Mouse (Mus musculus) embryo, embryonic 9.5 days (tissue): ENCODE measurements around the gene Gng2.

Experiments
- DNase-seq: peaks from one replicate; pipeline ENCODE4 v3.0.0-alpha.2; 2017; ENCODE audit errors: extremely low spot score

Gng2 gene

DNA sequence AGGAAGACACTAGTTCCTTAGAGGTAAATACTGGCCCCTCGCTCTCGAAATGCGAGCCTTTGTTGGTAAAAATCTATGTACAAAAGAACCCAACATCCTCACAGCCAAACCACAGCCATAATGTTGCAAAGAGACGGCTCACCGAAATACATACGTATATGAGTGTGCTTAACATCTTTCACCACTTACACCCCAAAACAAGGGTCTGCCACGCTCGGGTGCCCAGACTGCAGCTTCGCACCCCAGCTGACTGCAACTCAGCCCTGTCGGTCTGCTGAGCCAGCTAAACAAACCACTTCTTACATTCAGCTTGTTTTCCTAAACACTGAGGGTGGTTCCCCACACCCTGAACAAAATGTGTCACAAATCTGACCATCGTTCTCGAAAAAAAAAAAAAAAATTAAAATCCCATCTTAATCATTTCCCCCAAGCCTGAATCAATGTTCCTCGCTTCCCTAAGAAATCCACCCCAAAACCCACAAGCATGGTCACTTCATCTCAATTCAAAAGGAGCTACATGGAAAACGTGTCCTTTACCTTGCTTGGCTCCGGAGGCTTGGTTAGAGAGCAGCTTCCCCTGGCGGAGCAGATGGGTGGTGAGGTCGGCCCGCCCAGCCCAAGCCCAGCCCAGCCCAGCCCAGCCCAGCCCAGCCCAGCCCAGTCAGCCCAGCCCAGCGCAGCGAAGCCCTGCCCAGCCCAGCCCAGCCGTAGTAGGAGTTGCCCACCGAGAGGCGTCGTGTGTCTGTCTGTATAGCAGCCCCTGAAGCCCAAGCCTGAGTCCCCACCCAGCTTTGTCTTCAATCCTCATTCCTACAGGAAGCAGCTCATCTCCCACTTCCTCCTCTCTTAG is 781 bp downstream of the Gng2 start:
- peak; percentile 91 for DNase-seq

- peak; percentile 39 for DNase-seq
These were observed 2.4 kb downstream of the Gng2 start for GRCm38 (mm10) chr14:19974978-19975493.

DNA sequence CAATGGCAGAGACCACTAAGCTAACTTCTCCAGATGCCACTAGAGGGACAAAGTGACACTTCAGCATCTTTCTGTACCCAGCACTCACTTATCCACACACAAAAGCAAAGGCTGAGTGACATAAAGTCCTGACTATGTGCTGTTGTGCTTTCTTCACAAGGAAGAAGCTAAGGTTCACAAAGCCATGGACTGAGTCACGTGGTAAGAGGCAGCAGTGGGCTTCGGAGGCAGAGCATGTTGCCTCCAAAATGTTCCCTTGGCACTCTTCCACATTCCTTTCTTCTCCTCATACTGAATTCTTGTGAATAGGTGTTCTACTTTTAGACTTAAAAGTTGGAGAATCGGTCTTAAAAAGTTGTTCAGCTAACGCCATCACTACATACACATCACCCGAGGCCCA is 3.0 kb downstream of the Gng2 start:
- no peak for DNase-seq

DNA sequence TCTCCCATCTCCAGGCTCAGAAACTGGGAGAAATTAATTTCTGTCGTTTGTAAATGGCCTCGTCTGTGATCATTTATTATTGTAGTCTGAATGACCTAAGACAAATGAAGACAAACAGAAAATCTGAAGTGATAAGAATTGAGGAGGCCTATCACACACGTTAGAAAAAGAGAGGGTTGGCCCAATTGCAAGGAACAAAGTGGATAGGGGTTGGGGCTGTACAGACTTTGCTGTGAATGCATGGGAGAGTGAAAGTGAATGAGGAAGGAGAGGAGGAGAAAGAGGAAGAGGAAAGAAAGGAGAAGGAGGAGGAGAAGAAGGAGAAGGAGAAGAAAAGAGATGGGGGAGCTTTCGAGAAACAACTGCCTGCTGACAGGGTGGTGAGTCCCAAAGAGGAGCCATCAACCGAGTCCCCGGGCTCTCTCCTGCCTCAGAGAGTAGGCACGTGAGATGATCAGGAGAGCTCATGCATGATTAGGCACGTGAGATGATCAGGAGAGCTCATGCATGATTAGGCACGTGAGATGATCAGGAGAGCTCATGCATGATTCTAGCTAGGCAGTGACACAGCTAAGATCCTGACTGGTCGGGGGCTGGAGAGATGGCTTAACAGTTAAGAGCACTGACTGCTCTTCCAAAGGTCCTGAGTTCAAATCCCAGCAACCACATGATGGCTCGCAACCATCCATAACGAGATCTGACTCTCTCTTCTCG is 5.0 kb downstream of the Gng2 start:
- DNase-seq, result no peak

DNA sequence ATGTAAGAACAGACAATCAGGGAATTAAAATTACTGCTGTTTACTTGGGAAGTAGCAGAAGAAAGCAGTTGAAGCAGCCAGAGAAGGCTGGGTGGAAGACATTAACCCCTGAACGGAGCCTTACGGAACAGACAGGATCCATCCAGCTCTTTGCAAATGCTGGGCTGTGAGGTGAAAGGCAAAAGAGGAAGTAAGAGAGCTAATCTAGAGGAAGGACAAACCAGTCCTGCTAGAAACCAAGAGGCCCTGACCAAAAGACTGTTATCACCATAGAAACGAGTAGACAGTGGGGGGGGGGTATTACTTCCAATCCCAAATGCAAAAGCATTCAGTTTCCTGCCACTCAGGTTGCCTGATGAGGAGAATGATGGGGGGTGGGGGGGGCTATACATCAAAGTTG is 6.6 kb downstream of the Gng2 start:
- no peak for DNase-seq

DNA sequence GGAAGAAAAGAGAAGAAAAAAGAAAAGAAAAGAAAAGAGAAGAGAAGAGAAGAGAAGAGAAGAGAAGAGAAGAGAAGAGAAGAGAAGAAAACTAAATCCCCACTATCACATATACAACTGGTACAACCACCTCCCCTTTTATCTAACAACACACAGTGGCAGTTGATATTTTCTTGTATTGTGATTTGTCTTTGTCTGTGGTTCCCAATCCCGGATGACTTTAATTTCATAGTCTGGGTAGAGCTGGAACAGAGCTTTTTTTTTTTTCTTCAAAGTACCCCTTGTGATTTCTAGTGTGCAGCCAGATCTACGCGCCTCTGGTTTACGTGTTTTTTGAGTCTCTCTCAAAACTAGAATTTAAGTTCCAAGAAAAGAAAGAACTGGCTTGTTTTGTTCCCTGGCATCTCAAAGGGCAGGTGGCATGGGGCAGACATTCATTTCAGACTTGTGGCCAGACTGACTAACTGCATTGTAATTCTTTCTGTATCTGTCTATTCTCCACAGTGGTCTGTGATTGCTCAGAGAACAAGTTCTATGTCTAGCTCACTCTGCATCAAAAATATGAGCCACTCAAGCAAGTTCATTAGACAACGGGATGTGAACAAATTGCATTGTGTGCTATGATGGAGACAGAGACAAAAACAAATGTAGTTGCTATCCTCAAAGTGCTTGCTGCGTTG is 7.2 kb downstream of the Gng2 start:
- no peak for DNase-seq

- DNase-seq, result no peak
These were observed 7.9 kb downstream of the Gng2 start for GRCm38 (mm10) chr14:19969566-19969965.

DNA sequence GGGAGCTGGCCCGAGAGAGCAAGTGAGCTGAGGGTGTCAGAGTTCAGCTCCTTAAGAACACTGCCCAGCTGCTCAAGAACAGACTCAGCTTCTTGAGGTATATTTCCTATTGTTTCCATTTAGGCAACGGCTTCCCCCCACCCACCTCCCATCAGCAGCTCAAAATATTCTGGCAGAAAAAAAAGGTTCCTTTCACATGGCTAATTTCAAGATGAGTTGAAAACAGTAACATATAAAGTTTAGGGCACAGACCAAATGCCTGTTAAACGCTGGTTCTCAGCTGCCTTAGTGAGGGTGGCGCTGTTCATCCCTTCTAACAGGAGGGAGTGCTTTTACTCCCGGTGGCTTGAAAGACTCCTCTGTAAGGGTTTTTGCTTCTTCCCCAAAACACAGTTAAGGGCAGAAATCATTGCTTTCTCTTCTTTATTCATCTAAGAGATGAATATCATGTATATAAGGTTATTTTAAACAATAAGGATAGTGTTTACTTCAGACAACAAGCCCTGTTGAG is 8.4 kb downstream of the Gng2 start:
- no peak for DNase-seq

GRCm38 (mm10) chr14:19968321-19969010 is 9.0 kb downstream of the Gng2 start:
- no peak for DNase-seq

DNA sequence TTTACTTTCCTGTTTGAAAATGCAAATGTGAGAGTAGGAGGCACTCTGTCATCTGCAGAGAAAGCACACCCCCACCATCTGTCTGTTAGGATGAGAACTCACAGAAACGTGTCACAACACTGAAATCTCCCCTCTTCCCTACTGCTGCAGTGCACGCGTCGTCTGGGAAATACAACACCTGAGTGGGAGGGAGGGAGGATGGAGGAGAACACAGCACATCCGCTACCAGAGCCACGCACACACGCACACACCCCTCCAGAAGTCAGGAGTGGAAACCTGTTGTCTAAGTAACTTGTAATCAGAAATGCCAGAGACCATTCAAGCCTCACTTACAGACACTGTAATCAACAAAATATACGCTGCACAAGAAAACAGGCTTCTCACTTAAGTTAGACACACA is 9.9 kb downstream of the Gng2 start:
- DNase-seq, result no peak

DNA sequence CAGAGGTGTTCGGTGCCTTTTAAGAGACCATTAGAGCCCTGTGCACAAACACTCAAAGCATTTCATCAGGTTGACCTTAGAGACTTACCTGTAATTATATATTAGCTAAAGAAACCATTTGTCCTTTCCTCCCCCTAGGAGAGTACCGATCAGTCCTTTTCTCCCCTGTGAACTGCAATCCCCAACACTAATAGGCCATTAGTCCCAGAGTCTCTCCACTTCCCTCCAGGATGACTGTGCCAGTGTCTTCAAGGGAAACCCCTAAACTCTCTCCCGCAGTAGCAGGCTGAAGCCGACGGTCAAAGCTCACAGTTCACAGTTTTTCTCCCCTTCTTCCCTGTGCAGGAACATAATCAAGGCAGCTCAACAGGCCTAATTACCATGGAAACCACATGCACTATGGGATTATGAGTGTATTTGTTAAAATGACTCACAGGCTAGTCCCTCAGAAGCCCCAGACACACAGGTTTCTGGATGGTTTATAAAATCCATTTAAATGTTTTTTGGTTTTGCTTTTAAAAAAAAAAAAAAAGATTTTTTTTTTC is 13.4 kb downstream of the Gng2 start:
- DNase-seq, result no peak

DNA sequence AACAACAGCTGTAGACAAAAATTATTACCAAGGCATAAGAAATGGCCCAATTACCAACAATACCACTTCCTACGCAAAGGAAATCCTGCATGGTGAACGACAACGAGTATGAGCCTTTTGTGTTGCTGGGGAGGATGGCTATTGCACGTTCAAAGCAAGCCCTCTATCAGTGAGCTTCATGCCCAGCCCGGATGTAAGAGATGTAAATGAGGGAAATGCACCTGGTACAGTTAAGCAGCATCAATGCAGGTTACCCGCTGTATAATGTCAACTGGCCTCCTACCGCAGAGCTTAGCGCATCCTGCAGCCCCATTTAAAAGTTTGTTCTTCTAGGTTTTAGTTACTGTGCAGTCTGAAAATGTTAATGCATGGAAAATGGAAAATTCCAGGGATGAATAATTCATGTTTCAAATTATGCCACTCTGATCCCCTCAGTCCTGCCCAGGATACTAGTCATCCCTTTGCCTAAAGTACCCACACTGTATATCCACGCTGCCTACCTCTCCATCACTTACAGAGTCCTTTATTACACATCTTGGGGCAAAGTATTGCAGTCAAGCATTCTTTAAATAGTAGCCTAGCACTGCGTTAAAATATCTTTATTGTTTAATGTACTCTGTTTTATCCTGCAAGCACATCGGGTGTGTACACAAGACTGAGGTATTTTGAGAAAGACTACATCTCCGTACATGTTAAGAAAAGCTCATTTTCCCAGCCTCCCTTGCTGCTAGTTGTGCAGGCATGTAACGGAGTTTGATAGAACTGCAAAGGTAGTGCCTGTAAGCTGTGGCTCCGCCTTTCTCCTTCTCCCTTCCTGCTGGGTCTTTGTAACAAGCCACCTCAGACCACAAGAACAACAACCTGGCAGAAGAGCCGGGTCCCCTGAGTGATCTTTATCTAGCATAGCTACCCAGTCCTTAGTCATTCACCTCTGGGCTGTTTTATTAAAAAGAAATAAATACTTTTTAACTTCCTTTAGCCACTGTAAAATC is 15.2 kb downstream of the Gng2 start:
- no peak for DNase-seq

DNA sequence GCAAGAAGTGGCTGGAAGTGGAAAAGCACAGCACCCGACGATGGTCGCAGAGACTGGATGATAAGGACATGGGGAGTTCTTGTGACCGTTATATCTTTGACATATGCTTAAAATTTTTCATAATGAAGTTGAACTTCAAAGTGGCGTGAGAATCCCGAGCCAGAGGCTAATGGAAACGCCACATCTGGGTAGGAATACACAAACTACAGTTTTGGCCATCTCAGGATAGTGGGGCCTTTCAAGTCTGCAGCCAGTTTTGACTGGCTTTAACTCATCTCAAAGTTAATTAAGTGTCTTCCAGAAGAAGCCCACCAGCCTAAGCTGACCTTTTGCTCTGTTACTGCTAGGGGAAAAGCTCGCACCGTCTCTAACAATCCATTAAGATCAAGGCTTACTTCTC is 17.6 kb downstream of the Gng2 start:
- DNase-seq, result no peak

DNA sequence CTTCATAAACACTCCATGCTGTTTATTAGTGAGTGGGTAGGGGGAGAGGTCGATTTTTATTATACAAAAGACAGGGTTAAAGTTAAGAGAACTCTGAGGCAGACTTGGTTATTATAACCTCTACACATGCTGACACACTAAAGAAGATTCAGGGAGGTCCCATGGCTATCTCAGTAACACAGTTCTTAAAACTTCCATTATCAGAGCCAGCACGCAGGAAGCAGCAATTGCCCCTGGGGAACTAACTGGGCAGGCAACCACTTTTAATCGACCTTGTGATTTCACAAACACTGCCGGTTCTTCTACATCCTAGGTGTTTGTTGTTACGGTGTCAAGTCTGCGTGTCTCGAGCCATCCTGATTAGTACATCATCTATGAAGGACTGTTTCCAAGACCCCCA is 22.4 kb downstream of the Gng2 start:
- DNase-seq, result no peak

GRCm38 (mm10) chr14:19950812-19951211 is 26.6 kb downstream of the Gng2 start:
- DNase-seq, result no peak

DNA sequence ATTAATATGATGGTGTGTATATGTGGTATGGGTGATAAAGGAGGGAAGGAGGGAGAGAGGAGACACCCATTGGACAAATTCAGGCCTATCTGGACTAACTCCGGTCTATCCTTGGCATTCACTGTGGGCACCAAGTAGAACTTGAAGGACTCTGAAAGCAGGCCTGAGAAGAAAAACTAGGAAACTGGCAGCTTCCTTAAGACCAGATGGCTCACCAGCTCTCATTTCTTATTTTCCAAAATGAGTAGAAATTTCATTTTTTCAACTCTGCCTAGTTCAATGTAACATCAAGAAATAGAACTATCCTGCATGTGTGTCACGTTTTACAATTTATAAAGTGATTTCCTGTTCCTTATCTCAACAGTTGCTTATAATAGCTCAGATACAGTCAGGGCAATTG is 28.0 kb downstream of the Gng2 start:
- DNase-seq, result no peak

- no peak for DNase-seq
These were observed 31.2 kb downstream of the Gng2 start for GRCm38 (mm10) chr14:19946221-19946620.

DNA sequence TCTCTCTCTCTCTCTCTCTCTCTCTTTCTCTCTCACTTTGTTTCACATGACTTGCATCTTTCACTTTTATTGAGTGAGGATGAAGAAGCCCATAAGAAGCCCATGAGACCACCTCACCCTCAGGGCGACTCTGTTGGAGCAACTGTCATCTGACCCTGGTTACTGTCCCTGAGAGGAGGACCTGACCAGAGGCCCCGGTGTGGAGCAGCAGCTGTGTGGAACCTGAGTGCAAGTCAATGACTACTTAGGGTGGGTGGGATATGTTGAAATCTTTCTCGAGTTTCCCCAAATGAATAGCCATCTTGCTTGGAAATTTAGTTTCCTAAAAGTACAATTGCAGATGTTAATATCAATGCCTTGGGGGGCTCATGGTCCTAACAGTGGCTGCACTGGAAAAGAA is 34.7 kb downstream of the Gng2 start:
- no peak for DNase-seq

GRCm38 (mm10) chr14:19942329-19942728 is 35.1 kb downstream of the Gng2 start:
- no peak for DNase-seq

DNA sequence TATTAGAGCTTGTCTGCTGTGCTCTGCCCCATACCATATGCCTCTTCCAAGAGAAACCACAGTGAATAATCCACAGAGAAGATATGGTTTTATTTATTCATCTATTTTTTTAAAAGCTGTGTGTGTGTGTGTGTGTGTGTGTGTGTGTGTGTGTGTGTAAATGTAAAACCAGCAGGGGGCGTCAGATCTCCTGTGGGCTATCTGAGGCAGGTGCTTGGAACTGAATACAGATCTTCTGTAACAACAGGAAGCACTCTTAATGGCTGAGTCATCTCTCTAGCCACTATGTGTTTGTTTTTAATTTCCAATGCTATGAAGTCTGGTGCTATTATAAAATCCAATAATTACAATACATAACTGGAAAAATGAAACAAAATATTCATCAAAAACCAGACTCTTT is 37.4 kb downstream of the Gng2 start:
- DNase-seq, result no peak
